Mouse (Mus musculus): Measurements from ENCODE around the gene 2900026A02Rik.
A peak's percentile ranks its signal among the peaks of the same experiment; 100 is the strongest.

Gene 2900026A02Rik

DNA sequence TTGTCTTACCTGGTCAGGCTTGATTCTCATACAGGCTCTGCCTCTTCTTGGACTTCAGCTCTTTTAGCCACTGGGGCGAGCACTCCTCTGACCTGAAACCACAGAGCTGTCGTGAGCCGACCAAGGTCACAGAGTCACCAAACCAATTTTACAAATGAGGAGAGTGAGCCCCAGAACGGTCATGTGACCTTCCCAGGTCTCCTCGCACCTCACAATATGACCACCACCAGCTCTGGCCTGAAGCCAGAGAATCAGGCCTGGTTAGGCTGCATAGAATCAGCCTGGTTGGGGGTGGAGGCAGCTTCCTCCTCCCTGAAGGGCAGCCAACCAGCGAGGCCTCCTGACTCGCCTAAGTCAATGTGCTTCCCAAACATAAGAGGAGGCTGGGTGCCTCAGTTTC lies 128.6 kb downstream of the 2900026A02Rik start:
- DNase-seq (ENCODE audit: extremely low spot score), result no peak

DNA sequence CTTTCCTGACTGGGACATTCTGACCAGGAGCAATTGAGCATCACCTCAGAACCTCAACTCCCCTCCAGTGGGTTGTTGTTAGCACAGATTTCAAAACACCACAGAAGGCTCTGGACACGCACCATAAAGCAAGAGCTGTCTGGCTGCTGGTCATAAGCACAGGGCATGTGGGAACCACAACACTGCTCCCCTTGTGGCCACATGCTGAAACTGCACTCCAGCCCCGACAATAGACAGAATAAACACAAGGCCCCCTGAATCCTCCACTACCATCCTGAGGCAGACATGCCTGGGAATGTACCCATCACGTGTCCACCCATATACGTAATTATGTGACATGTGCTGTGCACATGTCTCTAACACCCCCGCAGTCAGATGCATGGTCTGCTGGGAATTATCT lies 129.9 kb downstream of the 2900026A02Rik start:
- DNase-seq (ENCODE audit: extremely low spot score), result peak; percentile 59

DNA sequence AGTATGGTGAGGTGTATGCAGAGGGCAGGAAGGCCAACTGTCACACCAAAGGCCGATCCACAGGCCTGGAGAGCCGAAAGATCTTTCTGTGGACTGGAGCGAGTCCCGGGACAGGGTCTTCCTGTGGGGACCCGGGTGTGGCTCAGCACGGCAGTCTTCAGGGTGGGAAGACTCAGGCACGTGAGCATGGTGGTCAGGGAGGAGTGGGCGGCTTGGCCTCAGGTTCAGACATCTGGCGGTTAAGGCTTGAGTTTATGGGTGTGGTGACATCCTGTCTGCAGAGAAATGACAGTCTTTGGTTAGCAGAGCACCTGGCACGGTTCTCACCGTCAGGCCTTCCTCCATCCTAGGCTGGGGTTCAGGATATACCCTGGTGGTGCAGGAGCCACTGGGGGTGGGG lies 130.3 kb downstream of the 2900026A02Rik start:
- no peak for DNase-seq (ENCODE audit: extremely low spot score)

DNA sequence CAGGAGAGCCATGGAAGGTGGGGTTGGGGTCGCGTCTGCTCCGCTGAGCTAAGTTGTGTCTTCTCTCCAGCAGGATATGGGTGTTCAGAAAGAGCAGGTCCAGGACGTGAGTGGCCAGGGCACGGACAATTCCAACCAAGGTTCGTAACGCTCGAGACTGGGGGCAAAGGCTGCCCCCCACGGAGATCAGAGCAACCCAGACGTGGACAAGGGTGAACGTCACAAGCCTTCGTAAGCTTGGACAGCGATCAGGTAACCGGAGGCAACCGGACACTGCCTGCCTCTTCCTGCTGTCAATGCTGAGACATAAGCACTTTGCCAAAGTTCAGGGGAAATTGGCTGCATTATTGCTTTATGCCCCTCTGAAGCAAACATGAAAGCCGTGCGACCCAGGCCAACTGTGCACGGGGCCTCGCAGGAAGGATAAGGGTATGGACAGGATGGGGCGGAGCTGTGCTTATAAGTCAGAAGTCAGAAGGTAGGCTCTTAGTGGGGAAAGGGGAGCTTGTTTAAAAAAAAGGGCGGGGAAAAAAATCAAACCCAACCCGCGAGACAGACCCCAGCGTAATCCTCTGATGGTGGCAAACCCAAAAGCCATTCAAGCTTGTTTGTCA lies 130.9 kb downstream of the 2900026A02Rik start:
- DNase-seq (ENCODE audit: extremely low spot score), result no peak

DNA sequence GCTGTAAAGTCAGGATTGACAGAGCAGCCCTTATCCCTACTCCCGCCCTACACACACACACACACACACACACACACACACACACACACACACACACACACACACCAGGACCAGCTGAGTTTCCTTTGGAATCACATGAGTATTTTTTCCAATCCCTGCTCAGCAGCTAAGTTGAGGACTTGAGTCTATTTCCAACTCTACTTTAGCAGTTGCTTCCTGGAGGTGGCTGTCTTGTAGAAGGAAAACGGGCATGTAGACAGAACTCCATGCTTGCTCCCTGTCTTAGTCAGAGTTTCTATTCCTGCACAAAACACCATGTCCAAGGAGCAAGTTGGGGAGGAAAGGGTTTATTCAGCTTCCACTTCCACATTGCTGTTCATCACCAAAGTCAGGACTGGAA lies 133.6 kb downstream of the 2900026A02Rik start:
- no peak for DNase-seq (ENCODE audit: extremely low spot score)

- no peak for DNase-seq (ENCODE audit: extremely low spot score)
Observed at GRCm38 (mm10) chr5:113086990-113087389, 134.0 kb downstream of the 2900026A02Rik start.

DNA sequence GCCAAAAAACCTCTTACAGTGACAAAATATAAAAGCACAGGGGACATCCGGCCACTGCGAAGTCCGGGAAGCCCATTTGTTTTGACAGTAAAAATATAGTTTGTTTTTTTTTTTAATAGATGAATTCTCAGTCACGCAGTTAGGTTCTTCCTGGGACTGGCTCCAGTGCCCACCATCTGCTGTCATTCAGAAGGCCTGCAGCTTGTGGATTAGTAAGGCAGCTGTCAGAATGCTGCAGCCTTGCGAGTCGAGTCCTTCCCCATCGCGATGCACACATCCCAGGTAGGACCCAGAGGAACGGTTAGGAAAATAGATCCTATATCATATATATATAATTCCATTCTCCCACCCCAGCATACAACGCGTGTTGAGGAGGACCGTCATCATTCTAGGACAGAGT lies 134.6 kb downstream of the 2900026A02Rik start:
- no peak for DNase-seq (ENCODE audit: extremely low spot score)

- DNase-seq (ENCODE audit: extremely low spot score), result no peak
Observed at GRCm38 (mm10) chr5:113085931-113086330, 135.1 kb downstream of the 2900026A02Rik start.

DNA sequence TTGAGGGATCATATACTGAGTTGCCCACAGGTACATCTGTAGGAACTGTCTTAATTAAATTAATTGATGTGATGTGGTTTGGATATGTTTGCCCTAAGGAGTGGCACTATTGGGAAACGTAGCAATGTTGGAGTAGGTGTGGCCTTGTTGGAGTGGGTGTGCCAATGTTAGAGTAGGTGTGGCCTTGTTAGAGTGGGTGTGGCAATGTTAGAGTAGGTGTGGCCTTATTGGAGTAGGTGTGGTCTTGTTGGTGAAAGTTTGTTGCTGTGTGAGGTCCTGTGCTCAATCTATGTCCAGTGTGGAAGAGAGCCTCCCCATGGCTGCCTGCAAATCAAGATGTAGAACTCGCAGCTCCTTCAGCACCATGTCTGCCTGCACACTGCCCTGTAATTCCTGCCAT lies 136.7 kb downstream of the 2900026A02Rik start:
- no peak for DNase-seq (ENCODE audit: extremely low spot score)

DNA sequence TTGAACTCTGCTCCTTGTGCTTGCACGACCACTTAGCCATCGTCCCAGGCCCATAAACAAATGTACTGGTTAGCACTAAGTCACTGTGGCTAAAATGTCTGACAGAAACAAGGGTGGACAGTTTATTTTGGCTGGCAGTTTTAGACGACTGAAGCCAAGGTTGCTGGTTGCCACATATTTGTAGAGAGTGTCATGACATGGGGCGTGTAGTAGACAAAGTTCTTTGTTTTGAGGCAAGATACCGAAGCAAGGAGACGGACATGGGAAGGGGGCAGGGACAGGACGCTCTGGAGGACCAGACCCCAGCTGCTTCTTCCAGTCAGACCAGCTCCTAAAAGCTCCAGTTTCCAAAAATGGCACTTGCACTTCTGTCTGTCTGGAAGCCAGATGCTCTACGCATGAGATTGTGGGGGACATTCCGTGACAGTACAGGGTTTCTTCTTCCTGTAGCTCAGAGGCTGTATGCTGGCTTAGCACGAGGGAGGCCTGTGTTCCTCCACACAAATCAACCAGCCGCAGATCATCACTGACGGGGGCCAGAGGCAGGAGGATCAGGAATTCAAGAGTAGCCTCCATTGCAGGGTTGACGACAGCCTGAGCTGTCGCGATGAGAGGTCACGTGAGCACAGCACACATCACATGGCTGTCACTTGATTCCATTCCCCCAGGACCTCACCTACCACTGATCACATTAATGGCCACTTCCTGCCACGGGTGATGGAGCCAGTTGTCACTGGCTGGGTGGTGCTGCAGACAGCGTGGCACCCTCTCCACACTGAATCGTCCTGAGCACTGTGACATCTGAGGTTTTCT lies 138.5 kb downstream of the 2900026A02Rik start:
- no peak for DNase-seq (ENCODE audit: extremely low spot score)

GRCm38 (mm10) chr5:113081439-113081838 lies 139.6 kb downstream of the 2900026A02Rik start, which contains the start of gene Crybb3:
Gene Crybb3 (minus strand): TSS chr5:113081584.
- DNase-seq (ENCODE audit: extremely low spot score), result no peak

- no peak for DNase-seq (ENCODE audit: extremely low spot score)
Observed at GRCm38 (mm10) chr5:113081020-113081419, 140.0 kb downstream of the 2900026A02Rik start.

DNA sequence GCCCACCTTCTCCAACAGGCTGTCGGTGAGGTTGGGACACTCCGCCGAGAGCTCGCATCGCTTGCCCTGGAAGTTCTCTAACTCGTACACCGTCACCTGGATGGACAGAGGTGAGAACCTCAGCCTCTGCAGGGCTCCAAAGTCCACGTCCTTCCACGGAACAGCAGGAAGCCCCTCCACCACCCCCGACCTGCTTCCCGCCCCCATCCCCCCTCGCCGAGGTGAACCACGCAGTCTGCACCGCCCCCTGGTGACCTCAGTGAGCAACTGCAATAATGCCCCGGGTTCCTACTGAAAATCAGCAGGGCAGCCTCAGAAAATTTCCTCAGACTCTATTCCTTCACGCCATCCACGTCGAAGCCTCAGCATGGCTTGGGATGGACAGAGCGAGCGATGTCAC lies 141.3 kb downstream of the 2900026A02Rik start:
- peak; percentile 53 for DNase-seq (ENCODE audit: extremely low spot score)

DNA sequence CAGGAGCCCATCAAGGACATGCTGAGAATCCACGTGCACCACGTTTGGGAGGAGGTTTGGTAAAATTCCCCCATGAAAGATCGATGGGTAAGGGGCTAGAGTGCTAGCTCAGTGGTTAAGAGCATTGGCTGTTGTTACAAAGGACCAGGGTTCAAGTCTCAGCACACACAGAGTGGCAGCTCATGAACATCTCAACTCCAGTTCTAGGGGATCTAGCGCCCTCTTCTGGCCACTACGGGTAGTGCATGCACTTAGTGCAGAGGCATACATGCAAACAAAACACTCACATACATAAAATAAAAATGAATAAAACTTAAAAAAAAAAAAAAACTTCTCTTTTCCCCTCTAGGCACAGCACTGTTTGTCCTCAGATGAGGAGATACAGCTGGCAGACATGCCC lies 142.3 kb downstream of the 2900026A02Rik start:
- DNase-seq (ENCODE audit: extremely low spot score), result no peak

GRCm38 (mm10) chr5:113070017-113070416 lies 151.0 kb downstream of the 2900026A02Rik start, which contains the start of gene Crybb2:
Gene Crybb2 (minus strand): TSS chr5:113070117.
- DNase-seq (ENCODE audit: extremely low spot score), result no peak

DNA sequence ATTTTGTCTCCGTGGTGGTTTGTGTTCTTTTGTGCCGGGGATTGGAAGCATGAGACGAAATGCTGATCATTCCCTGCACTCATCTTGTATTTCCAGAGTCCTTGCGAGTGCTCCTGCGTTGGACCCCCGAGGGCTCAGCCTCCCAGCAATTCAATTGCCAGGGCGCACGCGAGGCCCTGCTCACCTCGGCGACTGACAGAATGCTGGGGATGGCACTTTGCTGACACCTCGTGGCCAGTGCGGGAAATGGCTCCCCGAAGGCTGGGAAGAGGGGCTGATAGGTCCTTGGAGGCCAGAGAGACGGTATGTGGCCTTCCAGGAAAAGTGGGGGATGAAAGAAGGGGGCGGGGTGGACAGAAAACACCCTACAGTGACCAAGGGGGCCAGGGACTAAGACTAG lies 166.7 kb downstream of the 2900026A02Rik start:
- DNase-seq (ENCODE audit: extremely low spot score), result peak; percentile 83

DNA sequence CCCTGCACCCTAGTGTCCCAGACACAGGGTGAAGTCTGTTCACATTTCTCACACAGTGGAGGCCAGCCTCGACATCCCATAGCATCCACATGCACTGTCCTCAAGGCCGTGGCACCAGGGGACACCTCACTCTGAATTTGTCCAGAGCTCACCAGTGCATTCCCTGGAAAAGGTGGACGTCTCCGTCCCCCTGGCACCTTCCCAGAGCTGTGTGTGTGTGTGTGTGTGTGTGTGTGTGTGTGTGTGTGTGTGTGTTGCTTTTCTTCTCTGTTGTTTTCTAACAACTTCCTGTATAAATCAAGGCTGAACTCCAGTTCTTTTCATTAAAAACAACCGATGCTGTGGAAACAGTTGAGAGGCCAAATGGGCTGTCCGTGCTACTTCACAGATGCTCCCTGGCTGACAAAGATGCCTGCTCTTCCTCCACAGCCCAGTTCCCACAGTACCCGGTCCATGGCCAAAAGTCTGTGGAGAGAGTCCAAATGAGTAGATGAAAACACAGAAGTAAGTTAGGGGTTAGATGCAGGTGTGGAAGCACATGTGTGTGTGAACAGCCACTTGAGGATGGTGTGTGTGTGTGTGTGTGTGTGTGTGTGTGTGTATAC lies 170.4 kb downstream of the 2900026A02Rik start:
- no peak for DNase-seq (ENCODE audit: extremely low spot score)

- no peak for DNase-seq (ENCODE audit: extremely low spot score)
Observed at GRCm38 (mm10) chr5:113049876-113050275, 171.2 kb downstream of the 2900026A02Rik start.

- no peak for DNase-seq (ENCODE audit: extremely low spot score)
Observed at GRCm38 (mm10) chr5:113045511-113046273, 175.3 kb downstream of the 2900026A02Rik start.

- DNase-seq (ENCODE audit: extremely low spot score), result no peak
Observed at GRCm38 (mm10) chr5:113043531-113043930, 177.5 kb downstream of the 2900026A02Rik start.

- DNase-seq (ENCODE audit: extremely low spot score), result peak; percentile 39
Observed at GRCm38 (mm10) chr5:113041567-113042071, 179.4 kb downstream of the 2900026A02Rik start.

- no peak for DNase-seq (ENCODE audit: extremely low spot score)
Observed at GRCm38 (mm10) chr5:113040776-113041175, 180.3 kb downstream of the 2900026A02Rik start.

All from embryo, embryonic 9.5 days (tissue).